Mouse (Mus musculus) Muller cell, postnatal 12 days (primary cell): ENCODE measurements around the gene Pigk.

Experiments
- DNase-seq: peaks from one replicate; pipeline ENCODE4 v3.0.0-alpha.2; 2015; ENCODE audit errors: inconsistent ontology term

Gene Pigk

DNA sequence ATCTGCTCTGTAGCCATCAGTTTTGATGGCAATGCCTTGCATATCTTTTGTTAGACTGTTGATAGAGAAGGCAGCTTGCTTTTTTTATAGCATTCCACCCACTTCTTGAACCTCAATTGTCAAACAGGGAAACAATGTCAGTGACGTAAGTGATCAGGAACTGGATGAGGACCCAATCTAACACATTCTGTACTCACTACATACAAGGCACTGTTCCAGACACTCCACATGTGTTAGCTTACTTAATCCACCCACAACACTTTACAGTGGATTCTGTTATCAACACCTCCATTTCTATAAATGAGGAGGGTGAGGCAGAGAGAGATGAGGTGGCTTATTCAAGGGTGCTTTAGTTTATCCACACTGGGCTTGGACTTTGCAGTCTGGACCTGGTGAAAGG is 124.0 kb downstream of the Pigk start:
- no peak for DNase-seq

DNA sequence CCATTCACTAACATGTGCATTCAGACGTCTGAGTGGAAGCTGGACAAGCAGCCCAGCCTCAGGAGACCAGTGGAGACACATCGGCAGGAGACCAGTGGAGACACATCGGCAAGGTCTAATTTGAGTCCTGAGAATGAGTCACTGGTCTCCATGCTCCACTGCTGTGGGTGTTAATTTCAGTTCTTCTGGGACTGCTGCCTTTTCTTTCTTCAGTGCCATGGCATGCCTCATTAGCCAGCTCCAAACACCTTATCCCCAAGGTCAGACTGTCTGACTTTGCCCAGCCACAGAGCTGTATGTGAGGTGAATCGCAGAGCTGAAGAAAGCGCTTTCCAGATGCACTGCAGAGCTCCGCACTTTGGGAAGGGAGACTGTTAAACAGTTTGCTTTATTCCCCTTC is 127.4 kb downstream of the Pigk start:
- peak; percentile 25 for DNase-seq

DNA sequence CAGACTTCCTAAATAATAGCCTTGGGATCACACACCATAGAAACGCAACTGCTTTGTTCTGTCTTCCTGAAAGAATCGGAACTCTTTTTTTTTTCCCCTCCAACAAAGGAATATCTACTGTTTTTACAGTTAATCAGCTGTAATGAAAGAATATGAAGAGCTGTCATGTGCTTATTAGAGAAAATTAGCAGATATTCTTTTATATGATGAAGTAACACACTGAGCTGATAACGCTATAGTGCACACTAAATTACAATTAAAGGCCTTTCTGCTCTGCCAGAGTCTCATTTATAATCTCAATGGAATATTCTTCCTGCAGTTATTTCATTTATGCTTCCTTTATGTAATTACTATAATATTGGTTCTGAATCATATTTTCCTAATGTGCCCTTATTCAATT is 128.7 kb downstream of the Pigk start:
- DNase-seq, result no peak

DNA sequence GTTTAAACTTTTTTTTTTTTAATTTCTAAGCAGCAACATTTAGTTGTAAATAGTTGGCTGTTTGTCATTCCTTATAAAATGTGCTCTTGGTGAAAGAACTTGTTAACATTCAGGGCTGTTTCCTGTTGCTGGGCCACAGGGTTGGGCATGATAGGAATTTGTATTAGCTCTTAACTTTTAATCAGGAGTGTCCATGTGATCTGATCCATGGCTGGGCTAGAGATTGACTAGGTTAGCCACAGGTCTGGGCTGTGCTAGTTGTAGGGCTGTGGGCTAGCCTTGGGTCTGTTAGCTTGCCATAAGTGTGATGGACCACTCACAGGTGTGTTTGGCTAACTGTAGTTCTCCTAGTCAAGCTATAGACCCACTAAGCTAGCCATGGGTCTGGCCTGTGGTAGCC is 130.0 kb downstream of the Pigk start:
- no peak for DNase-seq

DNA sequence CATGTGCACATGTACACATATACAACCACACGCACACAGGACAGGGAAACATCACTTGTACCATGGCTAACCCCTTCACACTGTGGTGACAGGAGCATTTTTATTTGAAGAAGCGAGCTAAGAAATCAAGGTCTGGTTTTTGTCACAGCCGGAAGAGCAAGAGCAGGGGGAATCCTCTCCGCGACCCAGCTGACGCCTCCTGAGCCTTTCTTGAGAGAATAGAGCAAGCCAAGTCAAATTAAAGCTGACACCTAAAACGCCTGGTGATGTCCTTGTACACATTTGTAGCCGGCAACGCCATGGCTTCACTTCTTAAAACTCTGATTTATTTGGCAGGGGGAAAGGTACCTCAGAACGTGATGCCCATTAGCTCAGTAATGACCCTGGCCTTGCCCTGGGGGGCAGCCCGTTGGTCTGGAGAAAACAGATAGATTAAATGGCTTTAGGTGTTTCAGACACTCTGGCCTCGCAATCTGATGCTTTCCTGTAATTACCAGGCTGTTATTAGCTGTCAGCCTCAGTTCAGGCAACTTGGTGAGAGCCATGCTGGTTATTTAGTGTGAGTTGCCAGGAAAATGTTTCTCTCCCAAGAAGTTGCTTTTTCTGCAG is 141.2 kb downstream of the Pigk start:
- DNase-seq, result no peak

DNA sequence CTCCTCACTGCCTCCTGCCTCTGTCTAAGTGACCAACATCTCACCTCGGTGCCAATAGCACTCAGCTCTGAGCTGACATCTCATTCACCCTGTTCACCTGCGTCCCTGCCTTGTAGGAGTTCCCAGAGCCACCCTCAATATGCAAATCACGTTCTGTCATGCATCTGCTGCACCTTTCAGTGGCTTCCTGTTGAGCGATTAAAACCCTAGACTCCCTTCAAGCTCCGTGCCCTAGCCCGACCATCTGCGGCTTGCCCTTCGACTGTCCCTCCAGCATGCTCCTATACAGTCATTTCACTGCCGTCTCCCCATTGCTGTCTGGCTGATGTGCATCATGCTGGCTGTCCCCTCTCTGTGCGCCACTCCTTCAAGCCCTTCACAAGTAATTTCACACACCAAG is 142.2 kb downstream of the Pigk start:
- DNase-seq, result no peak

DNA sequence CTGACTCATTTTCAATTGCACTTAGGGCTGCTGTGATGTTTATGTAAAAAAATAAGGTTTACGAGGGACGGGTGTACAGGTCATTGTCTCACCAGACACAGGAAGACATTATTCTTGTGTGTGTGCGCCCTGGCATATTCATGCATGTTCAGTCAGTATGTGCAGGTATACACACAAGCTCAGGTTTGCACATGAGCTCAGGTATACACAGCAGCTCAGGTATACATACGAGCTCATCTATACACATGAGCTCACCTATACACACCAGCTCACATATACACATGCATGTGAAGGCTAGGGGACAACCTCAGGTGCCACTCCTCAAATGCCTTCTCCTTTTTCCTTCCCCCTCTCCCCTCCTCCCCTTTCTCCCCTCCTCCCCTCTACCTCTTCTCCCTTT is 147.6 kb downstream of the Pigk start:
- DNase-seq, result no peak

DNA sequence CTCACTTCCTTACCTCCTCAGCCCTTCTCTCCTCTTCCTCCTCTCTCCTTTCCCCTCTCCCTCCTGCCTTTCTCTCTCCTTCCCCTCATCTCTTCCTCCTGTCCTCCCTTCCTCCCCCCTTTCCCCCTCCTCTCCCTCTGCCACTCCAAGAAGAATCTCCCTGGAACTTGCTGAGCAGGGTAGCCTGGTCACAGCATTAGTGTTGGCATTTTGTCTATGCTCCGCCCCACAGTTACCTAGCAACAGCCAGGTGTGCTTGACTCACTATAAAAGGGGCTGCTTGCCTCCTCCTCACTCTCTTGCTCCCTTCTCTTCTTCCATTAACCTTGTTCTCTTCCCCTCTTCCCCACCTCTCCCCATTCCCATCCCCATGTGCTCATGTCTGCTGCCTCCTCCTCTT is 148.1 kb downstream of the Pigk start:
- DNase-seq, result no peak

DNA sequence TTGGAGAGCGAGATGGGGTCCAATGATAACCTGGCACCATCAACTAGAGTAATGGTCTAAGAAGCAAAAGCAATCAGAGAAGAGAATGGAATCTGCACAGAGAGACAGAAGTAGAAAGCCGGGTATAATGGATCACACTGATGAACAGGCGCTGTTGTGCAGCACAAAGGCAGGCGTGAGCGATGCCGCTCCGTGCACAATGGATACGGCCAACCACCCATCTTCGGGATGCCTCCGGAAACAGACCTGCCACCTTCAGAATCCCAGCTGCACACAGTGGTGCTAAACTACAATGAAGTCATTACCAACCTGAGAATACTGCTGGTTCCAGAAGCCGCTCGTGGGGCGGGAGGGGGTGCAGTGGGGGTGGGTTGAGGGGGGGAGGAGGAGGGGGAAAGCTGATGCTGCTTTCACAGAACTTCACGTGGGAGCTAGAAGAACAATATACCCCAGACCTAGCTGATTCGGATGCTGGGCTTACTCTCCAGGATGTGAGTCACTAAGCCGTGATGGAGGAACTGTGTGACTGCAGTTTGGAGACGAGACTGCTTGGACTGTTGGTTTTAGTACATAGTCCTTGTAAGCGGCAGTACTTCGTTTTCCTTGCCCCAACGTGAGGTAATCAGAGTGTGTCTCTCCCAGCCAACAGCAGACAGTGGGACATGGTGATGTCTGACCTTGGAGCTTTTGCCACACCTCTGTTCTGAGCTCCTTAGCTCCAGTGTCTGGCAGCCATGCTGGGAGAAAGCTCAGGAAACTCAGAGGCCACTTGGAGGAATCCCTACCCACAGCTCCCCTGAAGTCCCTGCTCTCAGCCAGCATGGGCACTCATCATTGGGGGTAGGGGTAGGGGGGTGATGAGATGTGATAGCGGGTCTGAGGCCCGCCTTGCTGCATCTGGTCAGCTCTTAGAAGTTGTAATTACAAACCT is 152.4 kb downstream of the Pigk start:
- no peak for DNase-seq

DNA sequence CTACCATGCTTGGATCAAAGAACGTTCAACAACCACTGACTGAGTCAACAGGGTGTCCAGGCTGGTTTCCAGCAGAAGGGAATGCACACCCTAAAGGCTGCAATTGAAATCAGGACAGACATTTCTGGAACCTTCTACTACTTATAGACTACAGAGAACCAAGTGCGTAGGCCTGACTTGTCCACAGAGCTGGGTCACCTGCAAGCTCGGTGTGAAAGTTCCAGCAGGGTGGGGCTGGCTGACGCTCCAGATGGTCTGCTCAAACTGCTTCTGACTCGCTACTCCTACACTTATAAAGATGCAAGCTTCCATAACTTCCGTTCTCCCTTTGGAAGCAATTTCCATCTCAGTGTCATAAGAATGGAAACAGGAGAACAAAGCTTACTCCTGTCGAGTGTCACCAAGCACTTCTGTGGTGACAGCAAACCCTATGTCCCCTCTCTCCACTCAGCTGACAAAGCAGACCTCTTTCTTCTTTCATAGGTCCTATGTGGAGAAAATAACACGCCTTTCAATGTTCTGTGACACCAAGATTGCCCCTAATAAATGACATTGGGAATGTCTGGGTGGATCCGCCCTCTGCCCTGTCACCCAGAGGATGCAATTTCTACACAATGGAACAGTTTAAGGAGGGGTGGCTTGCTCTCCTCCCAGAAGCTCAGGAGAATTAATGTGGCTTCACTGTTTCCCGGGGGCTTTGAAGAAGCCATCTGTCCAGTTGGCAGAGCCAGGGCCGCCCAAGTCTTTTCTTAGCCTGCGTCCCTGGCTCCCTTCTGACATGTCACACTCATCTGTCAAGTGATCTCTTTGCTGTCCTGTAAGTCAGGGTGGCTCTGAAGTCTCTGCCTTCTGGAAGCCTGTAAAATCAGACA is 154.0 kb downstream of the Pigk start:
- DNase-seq, result no peak

DNA sequence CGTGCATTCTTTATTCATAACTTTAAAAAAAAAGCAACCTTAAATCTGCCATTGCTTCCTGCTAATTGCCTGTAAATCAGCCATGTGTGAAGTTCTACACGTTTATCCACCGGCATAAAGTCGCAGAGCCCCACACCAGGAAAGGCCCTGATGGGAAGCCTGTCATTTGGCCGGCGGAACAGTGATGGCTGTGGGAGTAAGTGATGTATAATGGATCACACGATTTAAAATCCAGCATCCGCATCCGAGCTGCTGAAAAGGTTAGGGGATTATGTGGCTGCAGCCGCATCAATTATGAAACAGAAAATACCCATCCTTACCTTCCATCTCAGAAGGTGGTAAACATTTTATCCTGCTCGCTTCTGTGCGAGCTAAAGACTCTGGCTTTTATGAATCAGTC is 158.2 kb downstream of the Pigk start:
- no peak for DNase-seq

DNA sequence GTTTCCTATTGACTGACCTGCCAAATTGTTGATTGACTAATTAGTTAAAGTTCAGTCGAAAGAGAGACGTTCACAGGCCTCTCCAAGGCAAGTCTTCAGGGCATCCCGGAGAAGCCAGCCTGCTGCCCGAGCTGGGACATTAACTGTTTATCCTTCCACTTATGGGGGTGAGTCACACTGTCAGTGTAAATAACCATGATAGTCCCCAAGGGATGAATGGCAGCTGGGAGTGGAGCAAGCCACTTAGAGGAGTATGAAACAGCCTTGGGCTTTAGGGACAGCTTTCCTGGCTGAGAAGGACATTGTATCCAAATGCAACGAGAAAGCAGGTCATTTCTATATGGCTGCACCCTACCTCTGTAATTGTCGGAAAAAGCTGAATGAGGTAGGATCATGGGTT is 158.7 kb downstream of the Pigk start:
- DNase-seq, result peak; percentile 29

DNA sequence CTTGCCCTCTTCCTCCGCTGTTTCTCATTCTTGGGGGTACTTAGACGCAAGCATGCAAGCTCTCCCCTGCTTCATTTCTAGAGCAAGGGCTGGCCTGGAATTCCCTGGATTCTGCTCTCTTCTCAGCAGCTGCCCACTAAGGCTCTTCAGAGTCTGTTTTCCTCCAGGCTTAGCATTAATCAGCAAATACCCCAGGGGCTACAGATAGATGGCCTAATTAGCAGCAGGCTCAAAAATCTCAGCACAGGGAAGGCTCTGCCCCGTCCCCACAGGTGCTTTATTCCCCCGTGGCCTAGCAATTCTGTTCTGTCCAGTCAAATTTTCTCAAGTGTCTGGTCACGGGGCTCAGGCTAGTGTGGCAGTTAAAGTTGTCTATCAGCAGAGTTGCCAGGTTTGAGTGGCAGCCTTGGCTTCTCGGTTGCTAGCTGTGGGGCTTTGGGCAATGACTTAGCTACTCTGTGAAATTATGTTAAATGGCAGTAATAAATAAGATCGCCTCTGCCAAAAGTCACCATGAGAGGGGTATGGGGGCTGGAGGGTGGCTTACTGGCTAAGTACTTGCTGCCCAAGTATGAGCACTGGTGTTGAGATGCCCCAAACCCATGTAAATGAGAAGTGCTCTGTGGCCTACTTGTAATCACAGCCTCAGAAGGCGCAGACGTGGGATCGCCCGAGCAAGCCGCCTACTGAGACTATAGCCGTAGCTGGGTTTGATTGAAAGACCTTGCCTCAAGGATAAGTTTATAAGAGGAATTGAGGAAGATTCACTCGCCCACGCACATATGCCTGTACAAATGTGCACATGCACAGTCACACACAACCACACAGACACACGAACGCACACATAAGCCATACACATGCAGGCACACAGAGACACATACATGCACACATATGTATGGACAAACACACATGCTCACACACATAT is 160.8 kb downstream of the Pigk start:
- DNase-seq, result no peak

DNA sequence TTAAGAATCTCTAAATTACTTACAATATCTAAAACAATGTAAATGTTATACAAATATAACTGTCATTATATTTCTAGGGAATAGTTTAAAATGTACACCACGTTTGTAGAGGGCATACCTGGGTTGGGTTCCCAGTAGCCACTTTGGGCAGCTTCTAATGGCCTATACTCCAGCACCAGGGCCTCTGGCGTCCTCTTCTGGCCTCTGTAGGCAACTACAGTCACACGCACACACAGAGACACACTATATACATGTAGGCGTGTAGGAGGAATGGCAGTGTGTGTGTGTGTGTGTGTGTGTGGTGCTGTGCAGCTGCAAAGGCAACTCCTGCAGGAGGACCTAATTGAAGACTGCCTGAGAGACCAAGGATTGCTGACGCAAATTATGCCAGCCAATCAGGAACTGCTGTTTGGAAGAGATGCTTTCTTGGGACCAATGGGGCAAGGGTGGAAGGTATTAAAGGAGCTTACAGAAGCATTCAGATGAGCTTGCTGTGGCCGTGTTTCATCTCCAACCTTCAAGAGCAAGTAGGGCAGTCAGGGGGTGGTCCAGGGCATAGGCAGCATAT is 161.9 kb downstream of the Pigk start:
- DNase-seq, result no peak

DNA sequence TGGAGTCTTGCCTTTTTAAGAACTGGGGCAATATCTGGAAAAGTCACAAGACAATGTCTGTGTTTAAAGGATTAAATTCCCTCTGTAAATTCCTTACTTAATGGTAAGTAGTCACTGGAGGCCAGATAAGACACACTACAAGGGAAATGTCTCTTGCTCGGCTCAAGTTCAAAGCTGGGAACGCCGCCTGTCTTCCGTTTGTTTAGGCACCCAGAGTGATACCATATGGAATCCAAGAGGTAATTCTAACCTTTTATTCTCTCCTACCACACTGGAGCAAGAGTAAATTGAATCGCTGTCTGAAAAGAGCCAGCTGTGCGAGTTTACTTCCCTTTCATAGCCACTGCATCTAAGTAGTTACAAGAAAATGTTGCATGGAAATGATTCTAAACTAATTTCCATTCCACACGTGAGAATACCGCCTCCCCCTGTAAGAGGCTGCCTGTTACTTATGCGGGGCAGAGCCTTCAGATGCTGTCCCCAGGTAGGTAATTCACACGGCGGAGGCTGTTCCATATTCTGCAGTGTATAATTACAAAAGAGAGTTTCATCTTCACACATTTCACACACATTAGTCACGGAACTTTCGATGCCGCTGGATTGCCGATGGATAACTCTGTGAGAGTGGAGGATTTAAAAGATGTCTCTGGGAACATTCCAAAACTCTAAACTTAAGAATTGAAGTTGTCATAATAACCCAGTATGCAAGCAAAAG is 166.4 kb downstream of the Pigk start:
- no peak for DNase-seq

DNA sequence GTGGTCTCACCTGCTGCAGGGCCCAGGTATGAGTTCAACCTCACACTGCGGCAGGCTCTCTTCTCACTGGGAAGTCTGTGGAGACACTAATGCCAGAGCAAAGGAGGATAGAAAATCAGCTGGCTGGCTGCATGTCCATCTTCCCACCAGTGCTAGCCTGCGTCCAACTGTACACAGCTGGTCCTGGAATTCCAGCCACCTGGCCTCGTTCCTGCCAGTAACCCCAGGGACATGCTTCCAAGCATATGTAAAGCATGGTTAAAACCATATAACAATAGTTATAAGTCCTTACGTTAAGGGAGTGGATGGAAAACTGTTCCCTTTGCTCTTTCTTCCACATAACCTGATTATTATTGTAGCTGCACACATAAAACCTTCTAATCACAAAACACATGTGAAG is 167.8 kb downstream of the Pigk start:
- DNase-seq, result no peak

DNA sequence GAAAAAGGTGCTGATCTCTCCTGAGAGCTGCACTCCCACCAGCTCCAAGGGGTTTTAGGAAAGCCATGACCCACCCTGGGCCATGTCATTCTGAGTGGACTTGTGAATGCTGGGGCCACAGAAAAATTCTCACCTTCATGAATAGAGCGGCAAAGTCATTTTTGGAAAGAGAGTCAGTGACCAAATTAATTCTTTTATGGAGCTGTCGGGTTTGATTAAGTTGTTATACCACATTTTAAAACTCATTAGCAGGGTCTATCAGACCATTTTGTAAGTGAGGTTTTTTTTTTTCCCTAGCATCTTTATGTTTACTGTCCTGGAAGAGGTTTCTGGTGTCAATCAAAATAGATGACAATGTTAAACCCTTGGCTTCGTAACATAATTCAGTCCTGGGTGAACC is 169.7 kb downstream of the Pigk start:
- peak; percentile 28 for DNase-seq

DNA sequence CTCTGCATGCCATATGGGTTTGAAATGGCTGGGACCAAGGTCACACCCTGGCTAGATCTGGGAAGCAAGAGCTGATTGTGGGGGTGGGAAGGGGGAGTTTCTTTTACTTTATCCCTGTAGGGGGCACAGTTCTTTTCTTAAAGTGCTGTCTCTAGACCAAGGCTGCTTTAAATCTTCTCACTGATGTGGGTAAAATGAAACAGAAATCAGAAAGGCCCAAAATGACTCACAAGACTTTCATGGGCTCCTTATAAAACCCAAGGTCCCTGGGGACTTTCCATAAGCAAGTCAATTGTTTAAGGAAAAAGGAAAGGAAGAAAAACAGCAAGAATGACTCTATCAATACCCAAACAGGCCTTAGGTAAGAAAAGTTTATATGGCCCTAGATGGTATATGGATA is 172.8 kb downstream of the Pigk start:
- no peak for DNase-seq

DNA sequence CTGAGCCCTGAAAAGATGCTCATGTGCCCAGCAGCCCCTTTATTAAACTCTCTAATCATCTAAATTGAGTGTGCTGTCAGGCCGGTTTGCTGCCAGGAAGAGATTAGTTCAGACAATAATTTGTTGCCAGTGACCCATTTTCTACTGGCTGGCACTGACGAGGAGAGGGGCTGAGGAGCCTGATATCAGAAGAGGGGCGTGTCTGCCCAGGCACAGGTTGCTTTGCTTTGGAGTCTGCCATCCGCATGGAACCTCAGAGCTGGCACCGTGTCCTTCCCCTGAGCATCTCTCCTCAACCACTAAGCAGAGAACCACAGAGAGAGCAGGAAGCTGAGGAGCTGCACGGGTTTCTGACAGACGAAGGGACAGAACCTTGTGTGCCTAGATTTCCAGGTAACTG is 174.2 kb downstream of the Pigk start:
- no peak for DNase-seq

DNA sequence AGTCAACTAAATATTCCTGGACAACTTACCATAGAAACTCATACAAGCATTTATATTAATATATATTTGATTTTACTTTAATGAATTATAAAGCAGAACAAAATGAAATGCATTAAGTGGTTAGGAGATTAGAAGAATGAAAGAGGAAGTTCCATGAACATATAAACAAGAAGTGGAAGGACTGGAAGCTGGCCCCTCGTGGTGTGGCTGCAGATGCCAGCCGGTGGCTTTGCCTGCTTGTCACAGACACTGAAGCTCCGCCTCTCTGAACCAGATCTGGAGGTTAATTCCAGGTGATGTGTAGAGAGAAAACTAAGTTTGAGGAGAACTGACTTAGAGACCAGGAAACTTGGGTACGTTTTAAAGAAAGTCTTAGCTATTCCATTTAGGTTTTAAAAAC is 181.0 kb downstream of the Pigk start:
- DNase-seq, result no peak
